17 mouse cellular contexts compared by ENCODE assay signal in the genomic region with DNA sequence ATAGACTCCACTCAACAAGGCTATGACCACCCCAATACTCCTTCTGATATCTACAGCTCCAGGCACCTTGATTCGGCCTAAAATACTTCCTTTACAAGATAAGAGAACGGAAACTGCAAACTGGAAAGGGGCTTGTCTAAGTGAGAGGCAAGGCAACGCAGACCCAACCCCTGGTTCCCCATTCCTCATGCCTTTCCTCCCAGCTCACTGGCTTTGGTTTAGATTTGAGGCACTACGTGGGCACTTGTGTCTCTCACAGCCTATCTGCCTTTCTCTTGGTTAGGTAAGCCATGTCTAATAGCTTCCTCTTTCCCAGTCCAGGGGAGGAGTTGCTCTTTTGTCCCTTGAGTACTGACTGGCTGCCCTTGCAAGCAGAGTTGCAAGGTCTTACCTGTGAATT.
DNase-seq lines count a peak whose midpoint lies in the region; ATAC-seq lines count a peak whose summit lies in the region.
"Had no signal": no experiment of that assay in that cellular context is flagged by ENCODE, and none has a peak within 500 bp of the region (broad histone marks: within the 10 kb centered on the region; RNA-seq: fewer than 3 reads in every experiment).

No protein-coding gene starts in this region.

- DNase-seq in MEL-GATA-1-ER (ENCODE audit: extremely low read depth, low read depth) = peak; percentile 83
- no peak for DNase-seq in right cerebral cortex, postnatal 25 days
- no peak for DNase-seq in frontal cortex, postnatal 14 days (ENCODE audit: low spot score in 2 of 2)
- DNase-seq in thymus, postnatal 4 days = no peak
- DNase-seq: adrenal gland, postnatal 14 days; cerebellum, adult 18-20 months; gastrocnemius, adult 2 months; gastrocnemius, postnatal 36 days; heart, postnatal 10 days; kidney, adult 9 months; layer of hippocampus, postnatal 36 days; liver, postnatal 0 days; spleen, adult 18-20 months had no signal

- ATAC-seq in granulocyte monocyte progenitor cell, adult 5-6 weeks (replicated peaks; ENCODE audit: poor library complexity, severe bottlenecking) = peak; percentile 92
- peak; percentile 51 for ATAC-seq in megakaryocyte-erythroid progenitor cell, adult 5-6 weeks (replicated peaks; ENCODE audit: low FRiP score, low TSS enrichment, poor library complexity, severe bottlenecking)
- ATAC-seq: hindbrain, embryonic 16.5 days; liver, embryonic 12.5 days; liver, postnatal 0 days had no signal
